Comparison of ENCODE assay signal across 8 mouse cellular contexts in genomic region chr9:66646226-66646625, GRCm38 (mm10). TPM values are rescaled to one million over a fixed set of nuclear protein-coding genes. Genes with fewer than 3 reads are reported as not detected.
A peak's percentile ranks its signal among the peaks of the same experiment; 100 is the strongest.
DNase-seq lines count a peak whose midpoint lies in the region; ATAC-seq and TF ChIP-seq lines count a peak whose summit lies in the region.

No protein-coding gene starts in this region.

- H3K36me3 ChIP-seq in embryonic facial prominence, embryonic 13.5 days = no peaks in the 10 kb centered on the region
- H3K36me3 ChIP-seq in heart, adult 2 months (ENCODE audit: control insufficient read depth, insufficient read depth, low read length) = no peaks in the 10 kb centered on the region
- no peaks in the 10 kb centered on the region for H3K36me3 ChIP-seq in kidney, adult 2 months (ENCODE audit: control insufficient read depth, insufficient read depth, low read length)
- no peaks in the 10 kb centered on the region for H3K36me3 ChIP-seq in limb, embryonic 10.5 days

- TF ChIP-seq POLR2A in heart, adult 2 months (IDR thresholded peaks at IDR 0.05; ENCODE audit: insufficient read depth, low read depth, low read length) = no peak
- TF ChIP-seq POLR2A in kidney, adult 2 months (IDR thresholded peaks at IDR 0.05; ENCODE audit: low read depth, low read length) = no peak

- DNase-seq in 416B (ENCODE audit: low read depth) = peak; percentile 86
- DNase-seq in adrenal gland, postnatal 36 days = peak; percentile 94 to 96
- DNase-seq in heart, adult 2 months = peak; percentile 87 to 91
- DNase-seq in kidney, adult 2 months = peak; percentile 94
- peak; percentile 94 for DNase-seq in limb, embryonic 10.5 days (ENCODE audit: low spot score)
- peak; percentile 64 to 77 for DNase-seq in spleen, postnatal 14 days (ENCODE audit: low spot score in 2 of 2)

- no peak overlapping the region for H3K9ac ChIP-seq in embryonic facial prominence, embryonic 13.5 days
- H3K9ac ChIP-seq in heart, adult 2 months (ENCODE audit: low read depth, low read length) = no peak overlapping the region

- H3K4me1 ChIP-seq in embryonic facial prominence, embryonic 13.5 days = peaks cover 3% of the 10 kb centered on the region; the same call in 1 of the 2 replicates
- no peaks in the 10 kb centered on the region for H3K4me1 ChIP-seq in heart, adult 2 months (ENCODE audit: control insufficient read depth, insufficient read depth, low read length)
- no peaks in the 10 kb centered on the region for H3K4me1 ChIP-seq in kidney, adult 2 months (ENCODE audit: control insufficient read depth, insufficient read depth, low read length)
- H3K4me1 ChIP-seq in limb, embryonic 10.5 days = no peaks in the 10 kb centered on the region; the same call in 1 of the 2 replicates

- ATAC-seq in embryonic facial prominence, embryonic 13.5 days (ENCODE audit: insufficient number of reproducible peaks, insufficient read depth, low FRiP score, low TSS enrichment, low read depth) = 0 out of 2 replicates have a peak, but pooled peaks have one; percentile 62
- ATAC-seq in monocyte, adult 5-6 weeks (replicated peaks; ENCODE audit: insufficient number of reproducible peaks, low FRiP score, low TSS enrichment, poor library complexity, severe bottlenecking) = peak; percentile 91

- H3K79me2 ChIP-seq in heart, adult 2 months (replicated peaks; ENCODE audit: control insufficient read depth, insufficient read depth, low read length) = no peaks in the 10 kb centered on the region

- no peak overlapping the region for H3K4me2 ChIP-seq in embryonic facial prominence, embryonic 13.5 days

- TF ChIP-seq EP300 in heart, adult 2 months (IDR thresholded peaks at IDR 0.05; ENCODE audit: insufficient read depth, low read depth, low read length) = 0 out of 2 replicates have a peak, but pooled peaks have one; percentile 68

- peak; percentile 99; the same call in 1 of the 2 replicates for TF ChIP-seq CTCF in heart, adult 2 months (IDR thresholded peaks at IDR 0.05)
- peak; percentile 94 for TF ChIP-seq CTCF in kidney, adult 2 months (conservative IDR thresholded peaks at IDR 0.05; ENCODE audit: insufficient read depth, insufficient read length, low read depth, low read length)

- 15% methylated on average over 7 of the region's 7 CpGs for WGBS in embryonic facial prominence, embryonic 13.5 days
- 8% methylated on average over 7 of the region's 7 CpGs for WGBS in heart, adult 2 months
- WGBS in kidney, adult 2 months = 10% methylated on average over 7 of the region's 7 CpGs
- 17% methylated on average over 7 of the region's 7 CpGs for WGBS in limb, embryonic 10.5 days

- no peaks in the 10 kb centered on the region; the same call in 1 of the 2 replicates for H3K27me3 ChIP-seq in embryonic facial prominence, embryonic 13.5 days
- H3K27me3 ChIP-seq in heart, adult 2 months (ENCODE audit: control insufficient read depth, insufficient read depth, low read length) = no peaks in the 10 kb centered on the region
- no peaks in the 10 kb centered on the region for H3K27me3 ChIP-seq in kidney, adult 2 months (replicated peaks; ENCODE audit: control insufficient read depth, insufficient read depth, low read length)
- H3K27me3 ChIP-seq in limb, embryonic 10.5 days (ENCODE audit: low read depth, poor library complexity, severe bottlenecking) = no peaks in the 10 kb centered on the region

- H3K27ac ChIP-seq in embryonic facial prominence, embryonic 13.5 days = no peak overlapping the region
- H3K27ac ChIP-seq in heart, adult 2 months = no peak overlapping the region
- no peak overlapping the region for H3K27ac ChIP-seq in kidney, adult 2 months (ENCODE audit: insufficient read depth, low read depth, low read length)
- no peak overlapping the region for H3K27ac ChIP-seq in limb, embryonic 10.5 days

- no peak overlapping the region for H3K4me3 ChIP-seq in embryonic facial prominence, embryonic 13.5 days
- H3K4me3 ChIP-seq in heart, adult 2 months = no peak overlapping the region
- no peak overlapping the region for H3K4me3 ChIP-seq in kidney, adult 2 months (ENCODE audit: insufficient read depth, low read depth, low read length)
- H3K4me3 ChIP-seq in limb, embryonic 10.5 days = no peak overlapping the region

- intact Hi-C loops in heart, adult 2 months (cut with DNase I) = loop anchor here (1.0 to 5.0 kb wide), 3 partner anchors 59 to 181 kb away; no protein-coding TSS in a partner anchor

- H3K9me3 ChIP-seq in embryonic facial prominence, embryonic 13.5 days = no peaks in the 10 kb centered on the region
- H3K9me3 ChIP-seq in limb, embryonic 10.5 days (replicated peaks) = no peaks in the 10 kb centered on the region

RNA-seq across cellular contexts. Expression of gene Usp3, which starts 53.3 kb away (rescaled TPM):
- 10 to 100 TPM; 31.2 to 38.7 TPM for total RNA-seq in adrenal gland, postnatal 36 days (2021)
- polyA plus RNA-seq in embryonic facial prominence, embryonic 13.5 days (2015; fragmentation: Nextera tagmentation; extraction: Ambion mirVana) = 75.2 and 92.2 TPM in 2 replicates
- 10 to 100 TPM; 20.6 to 20.7 TPM for total RNA-seq in heart, adult 2 months (2021)
- polyA plus RNA-seq in heart, adult 2 months (2012; rRNA removed) = 7.2 and 10.2 TPM in 2 replicates
- 25.1 and 29.6 TPM in 2 replicates for polyA plus RNA-seq in kidney, adult 2 months (2012; rRNA removed)
- 104 and 105 TPM in 2 replicates for polyA plus RNA-seq in limb, embryonic 10.5 days (2016; fragmentation: Nextera tagmentation; extraction: Ambion mirVana)
- 137 to 178 TPM (median 170 TPM) in 3 replicates for total RNA-seq in monocyte, adult 5-6 weeks (2017)
